Mouse (Mus musculus): ENCODE measurements around the gene Kcnk3. TPM values are rescaled to one million over a fixed set of nuclear protein-coding genes. Genes with fewer than 3 reads are reported as not detected.

Kcnk3 gene
- polyA plus RNA-seq, 1 experiment = not detected

DNA sequence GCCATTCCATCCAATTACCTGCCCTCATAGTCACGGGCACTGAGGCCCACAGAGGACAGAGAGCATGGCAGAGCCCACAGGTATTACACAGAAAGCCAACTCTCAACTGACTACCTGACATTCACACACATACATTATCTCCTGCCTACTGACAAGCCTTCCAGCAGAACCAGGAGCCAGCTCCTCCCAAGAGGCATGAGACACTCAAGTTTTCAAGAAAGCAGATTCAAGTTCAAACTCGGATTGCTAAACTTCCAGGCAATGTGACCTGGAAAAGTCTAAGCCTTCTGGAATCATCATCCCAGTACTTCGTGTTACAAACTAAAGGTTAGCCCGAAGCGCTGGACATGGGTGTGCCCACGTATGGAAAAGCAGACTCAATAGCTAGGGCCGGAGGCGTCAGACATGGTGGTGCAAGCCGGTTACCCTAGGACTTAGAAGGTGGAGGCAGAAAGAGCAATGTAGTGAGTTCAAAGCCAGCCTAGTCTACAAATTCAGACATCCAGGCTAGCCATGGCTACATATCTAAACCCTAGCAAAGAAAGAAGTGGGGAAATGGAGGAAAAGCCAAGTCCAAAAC lies 33.3 kb downstream of the Kcnk3 start:
- no peak overlapping the region for H3K4me3 ChIP-seq (ENCODE audit: low read depth, low read length)
- TF ChIP-seq POLR2A (IDR thresholded peaks at IDR 0.05; ENCODE audit: insufficient read depth, low read length) (no peak), EP300 (IDR thresholded peaks at IDR 0.05; ENCODE audit: insufficient read depth, low read depth, low read length) (no peak), CTCF (IDR thresholded peaks at IDR 0.05; ENCODE audit: low read depth, low read length) (no peak)
- H3K9me3 ChIP-seq (replicated peaks; ENCODE audit: control insufficient read depth, insufficient read depth, low read length, poor library complexity, severe bottlenecking) = no peaks in the 10 kb centered on the region
- no peaks in the 10 kb centered on the region for H3K36me3 ChIP-seq (ENCODE audit: control insufficient read depth, insufficient read depth, low read length, poor library complexity, severe bottlenecking)
- H3K9ac ChIP-seq (ENCODE audit: low read depth, poor library complexity, severe bottlenecking) = no peak overlapping the region
- H3K4me1 ChIP-seq (ENCODE audit: control insufficient read depth, insufficient read depth, low read length) = peaks cover 2% of the 10 kb centered on the region
- no peak overlapping the region for H3K27ac ChIP-seq (ENCODE audit: insufficient read depth, low read length)
- no peaks in the 10 kb centered on the region; the same call in 1 of the 2 replicates for H3K27me3 ChIP-seq (ENCODE audit: control insufficient read depth, insufficient read depth, low read length, poor library complexity, severe bottlenecking)

DNA sequence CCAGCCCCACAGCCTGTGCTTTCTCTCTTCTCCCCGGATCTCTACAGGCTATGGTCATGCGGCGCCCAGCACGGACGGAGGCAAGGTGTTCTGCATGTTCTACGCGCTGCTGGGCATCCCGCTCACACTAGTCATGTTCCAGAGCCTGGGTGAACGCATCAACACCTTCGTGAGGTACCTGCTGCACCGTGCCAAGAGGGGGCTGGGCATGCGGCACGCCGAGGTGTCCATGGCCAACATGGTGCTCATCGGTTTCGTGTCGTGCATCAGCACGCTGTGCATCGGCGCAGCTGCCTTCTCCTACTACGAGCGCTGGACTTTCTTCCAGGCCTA lies 33.8 kb downstream of the Kcnk3 start:
- H3K9me3 ChIP-seq (replicated peaks; ENCODE audit: control insufficient read depth, insufficient read depth, low read length, poor library complexity, severe bottlenecking) = no peaks in the 10 kb centered on the region
- H3K36me3 ChIP-seq (ENCODE audit: control insufficient read depth, insufficient read depth, low read length, poor library complexity, severe bottlenecking) = no peaks in the 10 kb centered on the region
- H3K27me3 ChIP-seq (ENCODE audit: control insufficient read depth, insufficient read depth, low read length, poor library complexity, severe bottlenecking) = no peaks in the 10 kb centered on the region; the same call in 1 of the 2 replicates
- H3K27ac ChIP-seq (ENCODE audit: insufficient read depth, low read length) = no peak overlapping the region
- TF ChIP-seq POLR2A (IDR thresholded peaks at IDR 0.05; ENCODE audit: insufficient read depth, low read length) (no peak), CTCF (IDR thresholded peaks at IDR 0.05; ENCODE audit: low read depth, low read length) (no peak), EP300 (IDR thresholded peaks at IDR 0.05; ENCODE audit: insufficient read depth, low read depth, low read length) (no peak)
- H3K4me3 ChIP-seq (ENCODE audit: low read depth, low read length) = peak overlapping the region; percentile 11
- H3K9ac ChIP-seq (ENCODE audit: low read depth, poor library complexity, severe bottlenecking) = no peak overlapping the region
- H3K4me1 ChIP-seq (ENCODE audit: control insufficient read depth, insufficient read depth, low read length) = no peaks in the 10 kb centered on the region

DNA sequence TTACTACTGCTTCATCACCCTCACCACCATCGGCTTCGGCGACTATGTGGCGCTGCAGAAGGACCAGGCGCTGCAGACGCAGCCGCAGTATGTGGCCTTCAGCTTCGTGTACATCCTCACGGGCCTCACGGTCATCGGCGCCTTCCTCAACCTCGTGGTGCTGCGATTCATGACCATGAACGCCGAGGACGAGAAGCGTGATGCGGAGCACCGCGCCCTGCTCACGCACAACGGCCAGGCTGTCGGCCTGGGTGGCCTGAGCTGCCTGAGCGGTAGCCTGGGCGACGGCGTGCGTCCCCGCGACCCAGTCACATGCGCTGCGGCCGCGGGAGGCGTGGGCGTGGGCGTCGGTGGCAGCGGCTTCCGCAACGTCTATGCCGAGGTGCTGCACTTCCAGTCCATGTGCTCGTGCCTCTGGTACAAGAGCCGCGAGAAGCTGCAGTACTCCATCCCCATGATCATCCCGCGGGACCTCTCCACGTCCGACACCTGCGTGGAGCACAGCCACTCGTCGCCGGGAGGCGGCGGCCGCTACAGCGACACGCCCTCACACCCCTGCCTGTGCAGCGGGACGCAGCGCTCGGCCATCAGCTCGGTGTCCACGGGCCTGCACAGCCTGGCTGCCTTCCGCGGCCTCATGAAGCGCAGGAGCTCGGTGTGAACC lies 34.3 kb downstream of the Kcnk3 start:
- H3K27ac ChIP-seq (ENCODE audit: insufficient read depth, low read length) = no peak overlapping the region
- H3K9ac ChIP-seq (ENCODE audit: low read depth, poor library complexity, severe bottlenecking) = no peak overlapping the region

DNA sequence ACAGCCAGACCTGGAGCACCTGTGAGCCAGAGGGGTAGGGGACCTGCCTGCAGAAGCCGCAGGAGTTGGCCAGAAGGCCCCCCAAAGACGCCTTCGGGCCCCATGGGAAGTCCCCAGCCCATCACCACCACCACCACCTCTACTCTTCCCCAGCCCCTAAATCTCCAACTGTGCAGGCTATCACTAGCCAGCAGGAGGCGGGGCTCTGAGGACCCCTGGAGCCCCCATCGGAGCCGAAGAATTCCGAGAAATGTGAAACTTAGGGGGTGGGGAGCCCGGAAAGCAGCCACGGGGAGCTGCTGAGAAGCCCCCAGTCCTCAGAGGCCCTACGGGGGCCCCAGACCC lies 34.8 kb downstream of the Kcnk3 start:
- no peaks in the 10 kb centered on the region for H3K4me1 ChIP-seq (ENCODE audit: control insufficient read depth, insufficient read depth, low read length)
- H3K4me3 ChIP-seq (ENCODE audit: low read depth, low read length) = peak overlapping the region; percentile 11; the same call in 1 of the 2 replicates
- no peaks in the 10 kb centered on the region for H3K36me3 ChIP-seq (ENCODE audit: control insufficient read depth, insufficient read depth, low read length, poor library complexity, severe bottlenecking)
- H3K9me3 ChIP-seq (replicated peaks; ENCODE audit: control insufficient read depth, insufficient read depth, low read length, poor library complexity, severe bottlenecking) = no peaks in the 10 kb centered on the region
- TF ChIP-seq CTCF (IDR thresholded peaks at IDR 0.05; ENCODE audit: low read depth, low read length) (no peak), POLR2A (IDR thresholded peaks at IDR 0.05; ENCODE audit: insufficient read depth, low read length) (no peak), EP300 (IDR thresholded peaks at IDR 0.05; ENCODE audit: insufficient read depth, low read depth, low read length) (no peak)
- H3K27me3 ChIP-seq (ENCODE audit: control insufficient read depth, insufficient read depth, low read length, poor library complexity, severe bottlenecking) = no peaks in the 10 kb centered on the region; the same call in 1 of the 2 replicates
- no peak overlapping the region for H3K9ac ChIP-seq (ENCODE audit: low read depth, poor library complexity, severe bottlenecking)
- no peak overlapping the region for H3K27ac ChIP-seq (ENCODE audit: insufficient read depth, low read length)

More for the DNA sequence above, 34.3 kb downstream of the Kcnk3 start:
- no peaks in the 10 kb centered on the region for H3K9me3 ChIP-seq (replicated peaks; ENCODE audit: control insufficient read depth, insufficient read depth, low read length, poor library complexity, severe bottlenecking)
- peak overlapping the region; percentile 11 for H3K4me3 ChIP-seq (ENCODE audit: low read depth, low read length)
- no peaks in the 10 kb centered on the region for H3K36me3 ChIP-seq (ENCODE audit: control insufficient read depth, insufficient read depth, low read length, poor library complexity, severe bottlenecking)
- no peaks in the 10 kb centered on the region for H3K4me1 ChIP-seq (ENCODE audit: control insufficient read depth, insufficient read depth, low read length)
- TF ChIP-seq CTCF (IDR thresholded peaks at IDR 0.05; ENCODE audit: low read depth, low read length) = no peak
- no peak for TF ChIP-seq POLR2A (IDR thresholded peaks at IDR 0.05; ENCODE audit: insufficient read depth, low read length)
- TF ChIP-seq EP300 (IDR thresholded peaks at IDR 0.05; ENCODE audit: insufficient read depth, low read depth, low read length) = no peak
- H3K27me3 ChIP-seq (ENCODE audit: control insufficient read depth, insufficient read depth, low read length, poor library complexity, severe bottlenecking) = no peaks in the 10 kb centered on the region; the same call in 1 of the 2 replicates

DNA sequence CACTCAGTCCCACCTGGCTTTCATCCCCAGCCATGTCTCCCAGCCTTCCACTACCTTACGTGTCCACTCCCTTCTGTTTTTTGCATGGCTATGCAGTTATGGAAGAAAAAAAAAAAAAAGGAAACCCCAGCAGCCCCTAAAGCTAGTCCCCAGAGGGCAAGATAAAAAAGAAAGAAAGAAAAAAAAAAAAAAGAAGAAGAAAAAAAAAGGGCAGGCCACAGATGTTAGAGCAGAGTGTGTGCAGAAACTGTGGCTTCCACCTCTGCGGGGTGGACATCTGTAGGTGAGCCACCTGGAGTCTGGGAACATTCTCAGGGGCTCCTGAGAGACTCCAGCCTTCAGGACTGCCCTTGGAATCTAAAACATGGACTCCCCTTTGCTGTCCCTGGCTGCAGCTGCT lies 35.4 kb downstream of the Kcnk3 start:
- Histone ChIP-seq H3K4me1 (ENCODE audit: control insufficient read depth, insufficient read depth, low read length) (no peaks in the 10 kb centered on the region), H3K27me3 (ENCODE audit: control insufficient read depth, insufficient read depth, low read length, poor library complexity, severe bottlenecking) (no peaks in the 10 kb centered on the region; the same call in 1 of the 2 replicates), H3K36me3 (ENCODE audit: control insufficient read depth, insufficient read depth, low read length, poor library complexity, severe bottlenecking) (no peaks in the 10 kb centered on the region), H3K9me3 (replicated peaks; ENCODE audit: control insufficient read depth, insufficient read depth, low read length, poor library complexity, severe bottlenecking) (no peaks in the 10 kb centered on the region), H3K4me3 (ENCODE audit: low read depth, low read length) (no peak overlapping the region), H3K9ac (ENCODE audit: low read depth, poor library complexity, severe bottlenecking) (no peak overlapping the region), H3K27ac (ENCODE audit: insufficient read depth, low read length) (no peak overlapping the region)
- TF ChIP-seq POLR2A (IDR thresholded peaks at IDR 0.05; ENCODE audit: insufficient read depth, low read length) (no peak), EP300 (IDR thresholded peaks at IDR 0.05; ENCODE audit: insufficient read depth, low read depth, low read length) (no peak), CTCF (IDR thresholded peaks at IDR 0.05; ENCODE audit: low read depth, low read length) (no peak)

DNA sequence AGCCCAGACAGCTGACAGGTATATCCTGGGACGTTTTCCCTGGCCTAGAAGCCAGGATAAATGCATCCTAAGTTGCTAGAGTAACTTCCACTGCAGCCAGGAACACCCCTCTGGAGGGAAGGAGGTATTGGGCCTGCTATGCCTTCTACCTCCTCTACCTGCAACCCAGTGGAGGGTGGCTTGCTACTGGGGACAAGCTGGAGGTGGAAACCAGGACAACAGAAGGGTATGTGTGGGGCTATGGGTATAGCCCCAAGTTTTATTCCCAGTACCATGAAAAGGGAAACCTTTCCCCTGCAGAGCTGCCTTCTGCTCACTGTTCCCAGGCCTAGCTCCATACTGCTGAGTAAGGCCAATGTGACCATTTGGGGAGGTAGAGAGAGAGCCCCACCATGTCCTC lies 36.3 kb downstream of the Kcnk3 start:
- Histone ChIP-seq H3K36me3 (ENCODE audit: control insufficient read depth, insufficient read depth, low read length, poor library complexity, severe bottlenecking) (no peaks in the 10 kb centered on the region), H3K9me3 (replicated peaks; ENCODE audit: control insufficient read depth, insufficient read depth, low read length, poor library complexity, severe bottlenecking) (no peaks in the 10 kb centered on the region)

More for the DNA sequence above, 36.3 kb downstream of the Kcnk3 start:
- Histone ChIP-seq H3K4me1 (ENCODE audit: control insufficient read depth, insufficient read depth, low read length) (no peaks in the 10 kb centered on the region), H3K27ac (ENCODE audit: insufficient read depth, low read length) (no peak overlapping the region), H3K9ac (ENCODE audit: low read depth, poor library complexity, severe bottlenecking) (no peak overlapping the region), H3K27me3 (ENCODE audit: control insufficient read depth, insufficient read depth, low read length, poor library complexity, severe bottlenecking) (no peaks in the 10 kb centered on the region; the same call in 1 of the 2 replicates), H3K4me3 (ENCODE audit: low read depth, low read length) (no peak overlapping the region)
- TF ChIP-seq EP300 (IDR thresholded peaks at IDR 0.05; ENCODE audit: insufficient read depth, low read depth, low read length) (no peak), CTCF (IDR thresholded peaks at IDR 0.05; ENCODE audit: low read depth, low read length) (no peak), POLR2A (IDR thresholded peaks at IDR 0.05; ENCODE audit: insufficient read depth, low read length) (no peak)

Measured in ES-Bruce4 (cell line).